Mouse (Mus musculus) megakaryocyte, embryonic 14.5 days (primary cell): ENCODE data around the gene Ptbp1.

Experiments used
- FLI1 ChIP-seq: IDR thresholded peaks from 2 replicates; pipeline ENCODE4 v1.6.1; 2012; ENCODE audit warnings: low read length, inconsistent platforms, mixed read lengths
- GATA1 ChIP-seq: IDR thresholded peaks from 3 replicates; pipeline ENCODE4 v1.6.1; 2012; ENCODE audit warnings: mixed read lengths, low read length, inconsistent platforms, borderline replicate concordance

- TF ChIP-seq FLI1 (no peak), GATA1 (no peak)
These were observed 53.2 kb downstream of the Ptbp1 start for GRCm38 (mm10) chr10:79907415-79907814.
